In the genomic region with DNA sequence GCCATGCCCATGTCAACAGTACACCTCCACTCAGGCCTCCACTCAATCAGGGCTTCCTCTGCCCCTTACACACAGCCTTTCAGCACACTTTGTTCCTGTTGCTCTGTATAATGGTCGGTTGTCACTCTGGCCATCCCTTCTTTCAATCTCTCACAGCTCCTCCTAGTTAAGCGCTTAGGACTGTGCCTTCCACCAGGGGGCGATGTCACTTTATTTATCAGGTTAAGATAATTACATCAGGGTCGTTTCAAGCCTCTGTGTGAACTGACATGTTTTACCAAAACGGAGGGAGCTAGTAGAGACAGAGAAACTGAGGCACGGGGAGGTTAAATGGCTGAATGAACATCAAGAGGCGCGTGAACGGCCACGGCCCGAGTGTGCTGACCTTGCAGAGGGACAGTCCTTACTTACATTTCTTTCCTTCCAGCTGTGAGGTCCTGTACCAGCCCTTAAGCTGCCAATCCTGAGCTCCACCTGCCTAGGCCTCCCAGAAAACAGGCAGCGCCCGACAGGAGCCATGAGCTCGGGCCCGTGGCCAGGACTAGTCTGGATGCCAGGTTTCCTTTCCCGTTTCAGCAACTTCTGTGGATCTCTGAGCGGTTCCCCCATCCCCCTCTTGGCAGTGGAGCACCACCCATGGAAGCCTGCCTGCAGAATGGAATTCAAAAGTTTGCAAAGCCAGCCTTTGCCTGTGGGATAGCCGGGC, we compare ENCODE assay signal across 1 mouse cellular context.
TF ChIP-seq lines count a peak whose summit lies in the region.

No protein-coding gene starts in this region.

TF ChIP-seq in myocyte, 11 proteins besides CTCF, POLR2A, EP300 and RAD21 (continued from another document):
- no peak for TF ChIP-seq SRF (IDR thresholded peaks at IDR 0.05; ENCODE audit: control insufficient read depth, insufficient read length, low read depth)
- no peak for TF ChIP-seq CEBPB (IDR thresholded peaks at IDR 0.05; ENCODE audit: insufficient read depth, poor library complexity, severe bottlenecking)
- no peak for TF ChIP-seq USF1 (IDR thresholded peaks at IDR 0.05; ENCODE audit: low read depth)
- no peak for TF ChIP-seq MAX (IDR thresholded peaks at IDR 0.05; ENCODE audit: low read depth)
TF ChIP-seq in myocyte: peak in this region for 0.
